Mouse (Mus musculus): Measurements from ENCODE around the gene 2700081O15Rik. TPM values are rescaled to one million over a fixed set of nuclear protein-coding genes. Genes with fewer than 3 reads are reported as not detected.

2700081O15Rik gene
- 26.7 and 45.2 TPM in 2 replicates for polyA plus RNA-seq (2012)

DNA sequence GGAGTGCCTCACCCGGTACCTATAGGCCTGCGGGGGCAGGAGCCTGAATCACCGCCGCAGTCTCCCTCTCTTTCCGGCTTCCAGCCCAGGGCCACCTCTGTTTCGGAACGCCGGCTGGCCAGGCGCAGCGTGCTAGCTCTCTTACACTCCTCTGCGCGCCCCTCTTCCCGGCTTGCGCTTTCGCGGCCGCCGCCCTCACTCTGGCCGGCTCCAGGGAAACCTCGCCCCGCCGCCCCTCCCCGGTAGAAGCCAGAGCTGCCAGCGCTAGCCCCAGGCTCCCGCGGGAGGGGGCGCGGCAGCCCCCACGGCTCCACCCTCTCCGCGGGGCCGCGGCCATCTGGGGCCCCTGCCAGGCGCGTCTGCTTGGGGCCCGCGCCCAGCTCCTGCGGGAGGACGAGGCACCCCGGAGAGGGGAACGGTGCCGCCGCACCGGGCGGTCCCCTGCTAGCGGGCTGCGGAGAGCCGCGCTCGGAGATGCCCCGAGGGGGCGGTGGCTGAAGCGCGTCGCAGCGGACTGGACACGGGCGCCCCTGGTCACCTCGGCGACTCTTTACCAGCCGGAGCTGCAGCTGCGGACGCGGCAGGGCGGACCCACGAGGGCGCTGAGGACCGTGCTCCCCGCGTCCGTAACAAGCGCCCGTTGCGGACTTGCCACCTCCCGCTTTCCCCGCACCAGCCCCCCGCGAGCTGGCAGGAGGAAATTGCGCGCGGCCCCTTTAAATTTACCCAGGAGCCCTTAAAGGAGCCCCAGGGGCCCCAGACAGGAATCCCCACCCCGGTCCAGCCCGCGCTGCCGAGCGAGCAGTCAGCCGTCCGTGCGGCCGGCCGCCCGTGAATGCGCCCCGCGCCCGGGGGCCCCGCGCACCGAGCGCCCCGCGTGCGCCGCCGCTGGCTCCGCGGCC is at the start of gene 2700081O15Rik:
2700081O15Rik (plus strand) TSS at position 792 of the 902 bp plus-strand sequence.

DNA sequence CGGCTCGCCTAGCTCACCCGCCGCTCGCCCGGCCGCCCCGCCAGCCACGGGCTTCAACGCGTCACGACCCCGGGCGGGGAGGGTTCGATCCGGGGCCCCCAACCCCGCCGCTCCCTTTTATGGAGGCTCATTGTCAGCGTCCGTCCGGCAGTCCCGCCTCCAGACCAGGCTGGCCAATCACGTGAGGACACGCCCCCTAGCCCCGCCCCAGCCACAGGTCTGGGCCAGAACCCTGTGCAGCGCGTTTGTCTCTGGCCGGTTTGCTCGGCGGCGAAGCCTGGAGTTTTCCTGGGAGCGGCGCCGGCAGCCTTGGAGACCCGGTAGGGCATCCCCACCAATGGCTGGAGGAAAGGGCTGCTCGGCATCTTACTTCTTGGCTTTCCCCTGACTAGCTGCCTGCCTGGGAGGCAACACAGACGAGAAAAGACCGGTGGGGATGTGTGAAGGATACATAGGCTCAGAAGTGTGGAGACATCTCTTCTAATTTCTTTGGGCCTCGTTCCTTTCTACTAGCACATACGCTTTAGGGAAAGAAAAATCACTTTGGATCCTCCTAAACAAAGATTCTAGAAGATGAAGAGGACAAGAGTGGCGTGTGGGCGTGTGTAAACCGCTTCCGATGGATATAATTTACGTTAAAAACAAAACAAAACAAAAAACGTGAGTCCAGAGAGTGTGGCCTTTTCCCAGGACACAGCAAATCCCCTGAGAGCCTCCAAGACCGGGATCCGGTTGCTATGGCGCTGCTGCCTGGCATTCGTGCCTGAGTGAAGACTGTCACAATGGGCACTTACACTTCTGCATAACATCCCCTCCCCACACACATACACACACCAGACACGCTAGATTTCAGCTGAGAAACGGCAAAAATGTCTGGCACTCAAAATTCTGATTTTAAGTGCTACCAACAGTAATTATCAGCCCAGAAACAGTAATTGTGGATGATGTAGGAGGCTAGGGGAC is 34.2 kb upstream of the 2700081O15Rik start, which contains the start of gene Spindoc:
Spindoc (minus strand) TSS at position 92 of the 963 bp plus-strand sequence.

Other genes with a start within 250 kb of the 2700081O15Rik start
- gene Otub1, start 211.3 kb upstream of the 2700081O15Rik start, polyA plus RNA-seq (2012), result 113 and 121 TPM in 2 replicates
- gene Cox8a, start 200.0 kb upstream of the 2700081O15Rik start, polyA plus RNA-seq (2012), result 338 and 372 TPM in 2 replicates
- gene Naa40, start 176.4 kb upstream of the 2700081O15Rik start, polyA plus RNA-seq (2012), result 36.6 and 37.8 TPM in 2 replicates
- gene Rcor2, start 150.3 kb upstream of the 2700081O15Rik start, polyA plus RNA-seq (2012), result 26.1 and 39.6 TPM in 2 replicates
- 233 and 236 TPM in 2 replicates for gene Mark2, start 75.8 kb upstream of the 2700081O15Rik start, polyA plus RNA-seq (2012)
- gene Spindoc, start 34.6 kb upstream of the 2700081O15Rik start, polyA plus RNA-seq (2012), result 21.0 and 30.0 TPM in 2 replicates
- gene Rtn3, start 65.7 kb downstream of the 2700081O15Rik start, polyA plus RNA-seq (2012), result 38.9 and 51.5 TPM in 2 replicates
- gene Atl3, start 76.4 kb downstream of the 2700081O15Rik start, polyA plus RNA-seq (2012), result 4.1 and 5.3 TPM in 2 replicates
- gene Pla2g16, start 139.8 kb downstream of the 2700081O15Rik start, polyA plus RNA-seq (2012), result 2.3 and 3.2 TPM in 2 replicates
- gene Lgals12, start 189.6 kb downstream of the 2700081O15Rik start, polyA plus RNA-seq (2012), result not detected in 2 replicates
- gene Hrasls5, start 194.9 kb downstream of the 2700081O15Rik start, polyA plus RNA-seq (2012), result 0.13 TPM in 1 of 2 replicates, not detected in the other

Measured in megakaryocyte-erythroid progenitor cell, adult 5 weeks (primary cell).